Mouse (Mus musculus) heart, postnatal 0 days (tissue): ENCODE measurements around the gene Ebf4. TPM values are rescaled to one million over a fixed set of nuclear protein-coding genes. Genes with fewer than 3 reads are reported as not detected.

Source experiments
- ATAC-seq: fragments of 200-750 bp; cut with Nextera tagmentation; 2 replicates; pipeline ENCODE4 v1.8.0; 2017; ENCODE audit warnings: low read depth, moderate number of reproducible peaks, moderate library complexity; ENCODE audit not compliant: insufficient read depth
- DNase-seq: peaks from one replicate; pipeline ENCODE4 v3.0.0-alpha.2; 2016; ENCODE audit warnings: low spot score
- H3K27ac ChIP-seq: fragments of 300-500 bp; sonication (generic); 2 replicates; pipeline ENCODE4 v1.5.1; 2014; ENCODE audit warnings: low read depth, mild to moderate bottlenecking
- H3K27me3 ChIP-seq: fragments of 300-500 bp; sonication (generic); 2 replicates; pipeline ENCODE4 v1.6.1; 2014; ENCODE audit warnings: low read length, mixed read lengths; ENCODE audit not compliant: control insufficient read depth, insufficient read depth
- H3K36me3 ChIP-seq: fragments of 300-500 bp; sonication (generic); replicated peaks from 2 replicates; pipeline ENCODE4 v1.6.1; 2014; ENCODE audit warnings: low read length, mixed read lengths; ENCODE audit not compliant: control insufficient read depth, insufficient read depth
- H3K4me1 ChIP-seq: fragments of 300-500 bp; sonication (generic); 2 replicates; pipeline ENCODE4 v1.6.1; 2014; ENCODE audit warnings: antibody characterized with exemption; ENCODE audit not compliant: control insufficient read depth, insufficient read depth
- H3K4me2 ChIP-seq: fragments of 300-500 bp; sonication (generic); 2 replicates; pipeline ENCODE4 v1.6.1; 2014; ENCODE audit warnings: low read depth, mild to moderate bottlenecking, low read length, moderate library complexity
- H3K4me3 ChIP-seq: fragments of 300-500 bp; sonication (generic); 2 replicates; pipeline ENCODE4 v1.5.1; 2014; ENCODE audit warnings: low read depth, low read length
- H3K9ac ChIP-seq: fragments of 300-500 bp; sonication (generic); replicated peaks from 2 replicates; pipeline ENCODE4 v1.6.1; 2014; ENCODE audit warnings: low read depth, low read length, mixed read lengths
- H3K9me3 ChIP-seq: fragments of 300-500 bp; sonication (generic); replicated peaks from 2 replicates; pipeline ENCODE4 v1.6.1; 2016; ENCODE audit warnings: low read length; ENCODE audit not compliant: control insufficient read depth
- CTCF ChIP-seq: IDR thresholded peaks from 2 replicates; pipeline ENCODE4 v1.5.1; 2016; ENCODE audit warnings: antibody characterized with exemption, control low read depth, low read depth
- EP300 ChIP-seq: IDR thresholded peaks from 2 replicates; pipeline ENCODE4 v1.6.1; 2016; ENCODE audit warnings: antibody characterized with exemption, low read depth
- WGBS: fragments of 180-500 bp; shearing (Covaris S2); extraction: QIAGEN DNeasy Blood & Tissue Kit; methylation state at CpG from one replicate; pipeline ENCODE4 v1.1.7; 2014; 5-methylcytosine and 5-hydroxymethylcytosine counted together
- polyA plus RNA-seq: library from polyadenylated mRNA; unstranded; fragments of >200 nt; fragmentation: Nextera tagmentation; extraction: Ambion mirVana; gene quantifications from 2 replicates; pipeline ENCODE4 v1.2.1, GENCODE M21; 2015
- total RNA-seq: library from RNA; depleted of rRNA; stranded (reverse); fragments of >200 nt; gene quantifications from 2 replicates; pipeline ENCODE4 v1.2.3, GENCODE M21; 2014; ENCODE audit warnings: low replicate concordance; rRNA removed

Gene Ebf4
- total and polyA plus RNA-seq, 2 experiments from 2014 or later, result 0.16 to 1.1 TPM

GRCm38 (mm10) chr2:130408194-130408593 lies 113.2 kb downstream of the Ebf4 start:
- ATAC-seq, result no peak
- TF ChIP-seq EP300 (no peak), CTCF (no peak)

DNA sequence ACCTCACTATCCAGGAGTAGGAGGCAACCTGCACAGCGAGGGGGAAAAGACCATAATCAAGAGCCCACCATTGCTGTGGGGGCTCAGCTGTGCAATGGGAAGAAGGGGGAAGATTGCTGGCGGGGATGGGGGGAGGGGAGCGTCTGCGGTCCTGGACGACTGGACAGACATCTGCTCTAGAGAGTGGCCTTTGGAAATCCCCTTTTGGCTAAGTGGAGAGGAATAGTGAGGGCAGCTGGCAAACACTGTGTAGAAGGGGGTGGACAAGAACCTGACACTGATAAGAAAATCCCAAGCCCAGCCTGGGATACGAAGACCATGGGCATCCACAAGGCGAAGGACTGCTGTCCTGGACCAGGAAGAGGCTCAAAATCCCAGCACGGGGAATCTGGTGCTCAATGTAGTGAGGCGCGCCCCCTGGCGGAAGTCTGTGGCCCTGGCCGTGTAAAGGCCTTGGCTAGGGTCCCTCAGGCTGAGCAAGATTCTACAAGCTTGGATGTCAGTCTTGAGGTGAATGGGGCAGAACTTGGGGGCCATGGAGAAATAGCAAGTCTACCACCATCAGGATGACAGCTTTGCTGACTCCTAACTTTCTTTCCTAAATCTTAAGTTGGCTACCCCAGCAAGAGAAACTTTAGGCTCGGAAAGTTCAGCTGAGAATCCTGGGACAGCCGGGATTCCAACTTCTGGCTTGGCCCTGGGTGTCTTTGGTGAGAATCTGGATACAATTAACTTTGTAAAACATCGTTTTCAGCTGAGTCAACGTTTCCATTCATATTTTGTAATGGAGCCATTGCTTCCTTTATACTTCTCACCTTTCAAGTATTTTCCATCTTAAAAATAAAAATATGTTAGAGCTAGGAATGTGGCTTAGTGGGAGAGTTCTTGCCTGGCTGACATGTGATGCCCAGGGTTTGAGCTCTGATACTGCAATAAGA lies 116.9 kb downstream of the Ebf4 start:
- no peaks in the 10 kb centered on the region for H3K27me3 ChIP-seq
- no peak overlapping the region for H3K9ac ChIP-seq
- TF ChIP-seq EP300, result no peak
- peak; percentile 90 for TF ChIP-seq CTCF
- ATAC-seq, result peak; percentile 81; the same call in 1 of the 2 replicates
- DNase-seq, result peak; percentile 73
- 31% methylated on average over 16 of the region's 16 CpGs for WGBS
- no peak overlapping the region for H3K27ac ChIP-seq
- H3K9me3 ChIP-seq, result no peaks in the 10 kb centered on the region
- no peaks in the 10 kb centered on the region for H3K4me1 ChIP-seq
- H3K36me3 ChIP-seq, result no peaks in the 10 kb centered on the region
- no peak overlapping the region for H3K4me2 ChIP-seq
- H3K4me3 ChIP-seq, result no peak overlapping the region

More at GRCm38 (mm10) chr2:130408194-130408593, 113.2 kb downstream of the Ebf4 start:
- Histone ChIP-seq H3K4me3 (no peak overlapping the region), H3K27ac (no peak overlapping the region), H3K9ac (no peak overlapping the region), H3K36me3 (no peaks in the 10 kb centered on the region), H3K4me2 (no peak overlapping the region), H3K9me3 (no peaks in the 10 kb centered on the region), H3K27me3 (no peaks in the 10 kb centered on the region), H3K4me1 (no peaks in the 10 kb centered on the region)
- WGBS, result 25% methylated on average over 6 of the region's 6 CpGs
- no peak for DNase-seq

DNA sequence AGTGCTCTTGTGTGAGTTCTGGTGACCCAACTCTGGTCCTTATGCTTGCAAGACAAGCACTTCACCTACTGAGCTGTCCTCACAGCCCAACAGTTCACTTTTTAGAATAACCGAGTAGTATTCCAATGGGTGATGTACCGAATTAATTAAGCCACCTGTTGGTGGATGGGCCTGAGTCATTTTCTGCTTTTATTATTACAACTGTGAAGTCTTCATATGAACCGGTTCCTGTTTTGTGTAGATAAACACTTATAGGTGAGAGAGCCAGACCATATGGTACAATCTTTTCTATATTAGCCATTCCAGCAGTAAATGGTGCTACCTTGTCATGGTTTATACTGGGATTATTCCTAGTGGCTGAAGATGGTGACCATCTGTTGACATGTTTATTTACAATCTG lies 117.8 kb downstream of the Ebf4 start:
- Histone ChIP-seq H3K4me3 (no peak overlapping the region), H3K27ac (no peak overlapping the region), H3K4me2 (no peak overlapping the region), H3K9me3 (no peaks in the 10 kb centered on the region), H3K4me1 (no peaks in the 10 kb centered on the region), H3K27me3 (no peaks in the 10 kb centered on the region), H3K9ac (no peak overlapping the region), H3K36me3 (no peaks in the 10 kb centered on the region)
- DNase-seq, result no peak
- TF ChIP-seq EP300 (no peak), CTCF (no peak)
- 78% methylated on average over 3 of the region's 3 CpGs for WGBS
- no peak for ATAC-seq

- H3K27me3 ChIP-seq, result no peaks in the 10 kb centered on the region
- no peaks in the 10 kb centered on the region for H3K36me3 ChIP-seq
- no peak overlapping the region for H3K4me2 ChIP-seq
- 70% methylated on average over 6 of the region's 6 CpGs for WGBS
- no peak overlapping the region for H3K9ac ChIP-seq
- no peaks in the 10 kb centered on the region for H3K4me1 ChIP-seq
- no peak for DNase-seq
- H3K9me3 ChIP-seq, result no peaks in the 10 kb centered on the region
- no peak overlapping the region for H3K27ac ChIP-seq
- H3K4me3 ChIP-seq, result no peak overlapping the region
- no peak for ATAC-seq
- no peak for TF ChIP-seq EP300
- TF ChIP-seq CTCF, result peak; percentile 20; the same call in 1 of the 2 replicates
Observed at GRCm38 (mm10) chr2:130414094-130414856, 119.3 kb downstream of the Ebf4 start.

Other genes with a start within 250 kb of the Ebf4 start
- gene Tgm6, start 182.8 kb upstream of the Ebf4 start, total RNA-seq, result not detected in 2 replicates
- gene Tgm6, start 182.8 kb upstream of the Ebf4 start, polyA plus RNA-seq, result not detected in 2 replicates
- gene Snrpb, start 115.8 kb upstream of the Ebf4 start, total RNA-seq, result 375 and 410 TPM in 2 replicates
- 307 and 316 TPM in 2 replicates for gene Snrpb, start 115.8 kb upstream of the Ebf4 start, polyA plus RNA-seq
- gene Tmc2, start 100.0 kb upstream of the Ebf4 start, total RNA-seq, result not detected in 2 replicates
- not detected in 2 replicates for gene Tmc2, start 100.0 kb upstream of the Ebf4 start, polyA plus RNA-seq
- gene Nop56, start 20.7 kb upstream of the Ebf4 start, total RNA-seq, result 47.4 and 50.9 TPM in 2 replicates
- gene Nop56, start 20.7 kb upstream of the Ebf4 start, polyA plus RNA-seq, result 57.4 and 57.6 TPM in 2 replicates
- 359 and 497 TPM in 2 replicates for gene Idh3b, start 10.6 kb upstream of the Ebf4 start, total RNA-seq
- gene Idh3b, start 10.6 kb upstream of the Ebf4 start, polyA plus RNA-seq, result 512 and 516 TPM in 2 replicates
- gene Cpxm1, start 102.4 kb downstream of the Ebf4 start, total RNA-seq, result 6.9 and 7.8 TPM in 2 replicates
- 9.5 and 11.5 TPM in 2 replicates for gene Cpxm1, start 102.4 kb downstream of the Ebf4 start, polyA plus RNA-seq
- not detected in 2 replicates for gene Gm28372, start 110.1 kb downstream of the Ebf4 start, total RNA-seq
- not detected in 2 replicates for gene Gm28372, start 110.1 kb downstream of the Ebf4 start, polyA plus RNA-seq
- gene 1700020A23Rik, start 110.1 kb downstream of the Ebf4 start, total RNA-seq, result not detected in 2 replicates
- not detected in 2 replicates for gene 1700020A23Rik, start 110.1 kb downstream of the Ebf4 start, polyA plus RNA-seq
- not detected in 2 replicates for gene Tmem239, start 111.3 kb downstream of the Ebf4 start, total RNA-seq
- not detected in 2 replicates for gene Tmem239, start 111.3 kb downstream of the Ebf4 start, polyA plus RNA-seq
- gene Vps16, start 129.2 kb downstream of the Ebf4 start, total RNA-seq, result 37.9 and 46.0 TPM in 2 replicates
- 29.4 and 30.2 TPM in 2 replicates for gene Vps16, start 129.2 kb downstream of the Ebf4 start, polyA plus RNA-seq
- 6.4 and 11.5 TPM in 2 replicates for gene Pced1a, start 129.5 kb downstream of the Ebf4 start, total RNA-seq
- gene Pced1a, start 129.5 kb downstream of the Ebf4 start, polyA plus RNA-seq, result 2.7 and 3.4 TPM in 2 replicates
- 21.7 and 39.5 TPM in 2 replicates for gene Ptpra, start 155.1 kb downstream of the Ebf4 start, total RNA-seq
- gene Ptpra, start 155.1 kb downstream of the Ebf4 start, polyA plus RNA-seq, result 44.2 and 44.5 TPM in 2 replicates